Mouse (Mus musculus) midbrain, postnatal 0 days (tissue): ENCODE measurements around the gene Ech1. TPM values are rescaled to one million over a fixed set of nuclear protein-coding genes. Genes with fewer than 3 reads are reported as not detected.

Experiments used
- ATAC-seq: fragments of 200-750 bp; cut with Nextera tagmentation; 2 replicates; pipeline ENCODE4 v1.8.0; 2017; ENCODE audit warnings: moderate number of reproducible peaks, mild to moderate bottlenecking, moderate TSS enrichment, moderate library complexity; ENCODE audit not compliant: low FRiP score
- DNase-seq: peaks from one replicate; pipeline ENCODE4 v3.0.0-alpha.2; 2015; ENCODE audit warnings: low spot score
- H3K27ac ChIP-seq: fragments of 300-500 bp; sonication (generic); 2 replicates; pipeline ENCODE4 v1.5.1; 2014; ENCODE audit warnings: low read depth, mild to moderate bottlenecking, low read length, mixed read lengths
- H3K27me3 ChIP-seq: fragments of 300-500 bp; sonication (generic); 2 replicates; pipeline ENCODE4 v1.6.1; 2014; ENCODE audit warnings: low read length, control low read depth, mixed read lengths; ENCODE audit not compliant: insufficient read depth
- H3K36me3 ChIP-seq: fragments of 300-500 bp; sonication (generic); 2 replicates; pipeline ENCODE4 v1.6.1; 2014; ENCODE audit warnings: low read length, control low read depth, mixed read lengths; ENCODE audit not compliant: insufficient read depth
- H3K4me1 ChIP-seq: fragments of 300-500 bp; sonication (generic); 2 replicates; pipeline ENCODE4 v1.6.1; 2014; ENCODE audit warnings: mild to moderate bottlenecking, control low read depth, antibody characterized with exemption, low read length, mixed read lengths; ENCODE audit not compliant: insufficient read depth
- H3K4me2 ChIP-seq: fragments of 300-500 bp; sonication (generic); 2 replicates; pipeline ENCODE4 v1.6.1; 2014; ENCODE audit warnings: low read depth, mild to moderate bottlenecking, low read length, mixed read lengths; ENCODE audit not compliant: poor library complexity, severe bottlenecking
- H3K4me3 ChIP-seq: fragments of 300-500 bp; sonication (generic); 2 replicates; pipeline ENCODE4 v1.5.1; 2014; ENCODE audit warnings: low read depth, mild to moderate bottlenecking, low read length, moderate library complexity
- H3K9ac ChIP-seq: fragments of 300-500 bp; sonication (generic); replicated peaks from 2 replicates; pipeline ENCODE4 v1.6.1; 2014; ENCODE audit warnings: mild to moderate bottlenecking, low read length, moderate library complexity, mixed read lengths; ENCODE audit not compliant: poor library complexity, severe bottlenecking
- H3K9me3 ChIP-seq: fragments of 300-500 bp; sonication (generic); 2 replicates; pipeline ENCODE4 v1.6.1; 2016; ENCODE audit warnings: low read length, control low read depth
- CTCF ChIP-seq: IDR thresholded peaks from 2 replicates; pipeline ENCODE4 v1.5.1; 2016; ENCODE audit warnings: antibody characterized with exemption, mild to moderate bottlenecking
- WGBS: fragments of 180-500 bp; shearing (Covaris S2); extraction: QIAGEN DNeasy Blood & Tissue Kit; methylation state at CpG from one replicate; pipeline ENCODE4 v1.1.7; 2014; 5-methylcytosine and 5-hydroxymethylcytosine counted together
- polyA plus RNA-seq: library from polyadenylated mRNA; unstranded; fragments of >200 nt; fragmentation: Nextera tagmentation; extraction: Ambion mirVana; gene quantifications from 2 replicates; pipeline ENCODE4 v1.2.1, GENCODE M21; 2015
- total RNA-seq: library from RNA; depleted of rRNA; stranded (reverse); fragments of >200 nt; gene quantifications from 2 replicates; pipeline ENCODE4 v1.2.3, GENCODE M21; 2014

The Ech1 gene
- total and polyA plus RNA-seq, 2 experiments from 2014 or later, result 103 to 104 TPM

DNA sequence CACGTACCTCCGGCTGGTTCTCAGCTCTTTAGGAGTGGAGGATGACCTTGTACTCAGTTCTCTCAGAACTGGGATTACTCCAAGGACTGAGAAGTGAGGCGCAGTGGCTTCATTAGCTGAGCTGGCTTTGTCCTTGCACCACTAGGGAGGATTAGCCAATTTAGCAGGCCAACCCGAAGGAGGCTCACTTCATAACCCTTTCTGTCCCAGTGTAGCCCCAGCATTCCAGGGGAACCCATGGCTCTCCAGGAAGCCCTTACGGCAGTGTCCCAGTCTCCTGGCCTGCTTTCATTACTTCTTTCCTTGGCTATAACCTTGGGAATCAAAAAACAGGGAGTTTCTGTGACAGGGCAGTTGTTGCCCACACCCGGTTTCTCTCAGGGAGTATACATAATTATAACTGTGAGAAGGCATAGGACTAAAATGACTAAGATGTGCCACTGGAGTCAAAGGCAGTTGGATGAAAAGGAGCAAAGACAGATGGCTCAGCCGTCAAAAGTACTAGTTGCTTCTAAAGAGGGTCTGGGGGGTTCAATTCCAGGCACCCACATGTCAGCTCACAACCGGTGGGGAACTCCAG lies 17.3 kb upstream of the Ech1 start:
- H3K27me3 ChIP-seq, result no peaks in the 10 kb centered on the region
- H3K9ac ChIP-seq, result peak overlapping the region; percentile 80; the same call in 1 of the 2 replicates
- no peak for TF ChIP-seq CTCF
- H3K36me3 ChIP-seq, result peaks cover 3% of the 10 kb centered on the region; the same call in 1 of the 2 replicates
- DNase-seq, result no peak
- H3K9me3 ChIP-seq, result no peaks in the 10 kb centered on the region
- WGBS, result 23% methylated on average over 8 of the region's 8 CpGs
- H3K4me2 ChIP-seq, result peak overlapping the region; percentile 91
- H3K4me1 ChIP-seq, result peaks cover 12% of the 10 kb centered on the region; the same call in 1 of the 2 replicates
- no peak for ATAC-seq
- peak overlapping the region; percentile 78 for H3K4me3 ChIP-seq
- peak overlapping the region; percentile 99 for H3K27ac ChIP-seq

DNA sequence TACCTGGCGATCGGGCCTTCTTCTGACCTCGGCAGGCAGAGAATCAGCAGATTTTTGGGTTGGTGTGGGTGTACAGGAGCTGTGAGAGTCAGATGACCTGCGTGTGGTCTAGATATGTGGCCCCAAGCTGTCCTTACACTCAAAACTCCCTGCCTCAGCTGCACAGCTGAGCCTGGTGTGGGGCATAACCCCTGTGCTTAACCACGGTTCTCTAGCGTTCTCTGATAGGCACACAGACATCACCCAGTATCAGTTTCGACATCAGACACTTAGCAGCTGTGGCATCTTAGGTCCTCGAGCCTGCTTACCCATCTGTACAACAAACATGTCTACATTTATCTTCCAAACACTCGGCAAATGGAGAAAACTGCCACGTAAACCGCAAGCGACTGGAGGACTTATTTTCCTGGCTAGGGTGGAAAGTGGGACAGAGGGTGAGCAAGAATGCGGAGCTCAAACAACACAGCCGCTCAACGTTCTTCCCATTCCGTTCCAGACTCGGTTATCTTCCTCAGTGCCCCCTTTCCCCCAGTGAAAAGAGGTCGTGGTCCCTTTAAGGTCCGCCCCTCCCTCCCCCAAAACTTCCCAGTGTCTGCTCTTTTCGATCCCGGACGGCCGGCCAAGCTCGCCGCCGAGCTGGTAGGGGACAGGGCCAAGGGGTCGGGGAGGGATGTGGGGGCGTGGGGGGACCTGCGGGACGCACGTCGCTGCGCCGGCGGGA lies 16.6 kb upstream of the Ech1 start, which contains the start of gene Hnrnpl:
TSS of gene Hnrnpl (plus strand) at position 321 of the 721 bp plus-strand sequence.
- Histone ChIP-seq H3K4me3 (peak within 1 kb of the TSS; percentile 78), H3K4me2 (peak within 1 kb of the TSS; percentile 91), H3K9ac (peak within 1 kb of the TSS; percentile 80), H3K36me3 (peaks cover 4% of the 10 kb centered on the region), H3K4me1 (peaks cover 15% of the 10 kb centered on the region; the same call in 1 of the 2 replicates), H3K27me3 (no peaks in the 10 kb centered on the region), H3K9me3 (no peaks in the 10 kb centered on the region), H3K27ac (peak within 1 kb of the TSS; percentile 99)
- ATAC-seq (peak; percentile 1; the same call in 1 of the 2 replicates), DNase-seq (peak; percentile 67)
- no peak for TF ChIP-seq CTCF
- WGBS, result 4% methylated on average over 32 of the region's 35 CpGs

DNA sequence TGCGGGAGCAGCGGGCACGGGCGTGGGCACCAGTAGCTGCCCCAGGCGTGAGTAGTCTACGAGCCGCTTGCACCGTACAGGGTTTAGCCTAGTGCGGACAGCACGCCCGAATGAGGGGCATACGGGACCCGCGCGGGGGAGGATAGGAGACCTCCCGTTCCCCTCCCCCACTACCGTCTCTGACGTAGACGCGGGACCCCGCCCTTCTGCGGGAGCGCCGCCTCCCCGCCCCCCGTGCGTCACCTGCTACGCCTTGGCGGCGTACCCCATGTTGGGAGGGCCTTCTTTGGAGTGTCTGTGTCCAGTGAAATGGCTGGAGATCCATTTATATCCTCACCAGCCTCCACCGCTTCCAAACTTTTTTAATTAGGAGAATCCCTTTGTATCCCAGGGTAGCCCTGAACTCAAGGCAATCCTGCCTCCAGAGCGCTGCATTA lies 16.0 kb upstream of the Ech1 start:
- Histone ChIP-seq H3K4me3 (peak overlapping the region; percentile 78), H3K9me3 (no peaks in the 10 kb centered on the region), H3K36me3 (peaks cover 9% of the 10 kb centered on the region), H3K4me2 (peak overlapping the region; percentile 91), H3K9ac (peak overlapping the region; percentile 80), H3K27me3 (no peaks in the 10 kb centered on the region), H3K27ac (peak overlapping the region; percentile 99), H3K4me1 (peaks cover 15% of the 10 kb centered on the region; the same call in 1 of the 2 replicates)
- WGBS, result 1% methylated on average over 26 of the region's 32 CpGs
- no peak for TF ChIP-seq CTCF
- ATAC-seq (peak; percentile 47), DNase-seq (peak; percentile 94)

DNA sequence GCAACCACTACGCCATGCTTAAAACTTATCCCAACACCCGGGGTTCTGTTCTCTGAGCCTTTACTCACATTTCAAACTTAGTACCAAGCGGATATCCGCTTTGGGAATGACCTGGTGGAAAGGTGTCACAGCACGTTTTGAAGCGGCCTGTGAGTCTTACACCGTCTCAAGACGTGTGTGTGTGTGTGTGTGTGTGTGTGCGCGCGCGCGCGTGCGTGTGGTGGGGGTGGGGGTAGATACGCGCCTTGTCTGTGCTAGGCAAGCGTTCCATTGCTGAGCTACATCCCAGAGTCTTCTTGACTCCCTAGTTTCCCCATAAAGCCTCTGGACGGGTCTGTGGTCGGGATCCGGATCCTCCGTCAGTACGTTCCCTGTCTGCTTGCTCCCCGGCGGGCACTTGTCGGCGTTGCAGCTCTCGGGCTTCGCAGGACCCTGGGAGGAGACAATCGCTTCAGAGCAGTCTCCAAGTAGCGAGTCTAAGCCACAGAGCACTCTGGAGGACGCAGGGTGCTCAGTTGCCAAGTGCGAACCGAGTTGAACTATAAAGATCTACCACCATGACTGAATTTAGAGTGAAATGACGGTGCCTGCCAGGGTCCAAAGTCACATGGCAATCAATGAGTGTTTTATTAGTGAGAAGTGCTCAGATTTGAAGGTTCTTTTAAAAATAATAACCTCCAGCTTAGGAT lies 15.5 kb upstream of the Ech1 start:
- peaks cover 15% of the 10 kb centered on the region for H3K36me3 ChIP-seq
- no peaks in the 10 kb centered on the region for H3K9me3 ChIP-seq
- H3K4me3 ChIP-seq, result peak overlapping the region; percentile 78
- H3K27ac ChIP-seq, result peak overlapping the region; percentile 99
- no peaks in the 10 kb centered on the region for H3K27me3 ChIP-seq
- peaks cover 15% of the 10 kb centered on the region; the same call in 1 of the 2 replicates for H3K4me1 ChIP-seq
- ATAC-seq (no peak), DNase-seq (peak; percentile 61)
- under 1% methylated on average over 35 of the region's 35 CpGs for WGBS
- peak overlapping the region; percentile 80 for H3K9ac ChIP-seq
- no peak; the same call in 1 of the 2 replicates for TF ChIP-seq CTCF
- peak overlapping the region; percentile 91 for H3K4me2 ChIP-seq

DNA sequence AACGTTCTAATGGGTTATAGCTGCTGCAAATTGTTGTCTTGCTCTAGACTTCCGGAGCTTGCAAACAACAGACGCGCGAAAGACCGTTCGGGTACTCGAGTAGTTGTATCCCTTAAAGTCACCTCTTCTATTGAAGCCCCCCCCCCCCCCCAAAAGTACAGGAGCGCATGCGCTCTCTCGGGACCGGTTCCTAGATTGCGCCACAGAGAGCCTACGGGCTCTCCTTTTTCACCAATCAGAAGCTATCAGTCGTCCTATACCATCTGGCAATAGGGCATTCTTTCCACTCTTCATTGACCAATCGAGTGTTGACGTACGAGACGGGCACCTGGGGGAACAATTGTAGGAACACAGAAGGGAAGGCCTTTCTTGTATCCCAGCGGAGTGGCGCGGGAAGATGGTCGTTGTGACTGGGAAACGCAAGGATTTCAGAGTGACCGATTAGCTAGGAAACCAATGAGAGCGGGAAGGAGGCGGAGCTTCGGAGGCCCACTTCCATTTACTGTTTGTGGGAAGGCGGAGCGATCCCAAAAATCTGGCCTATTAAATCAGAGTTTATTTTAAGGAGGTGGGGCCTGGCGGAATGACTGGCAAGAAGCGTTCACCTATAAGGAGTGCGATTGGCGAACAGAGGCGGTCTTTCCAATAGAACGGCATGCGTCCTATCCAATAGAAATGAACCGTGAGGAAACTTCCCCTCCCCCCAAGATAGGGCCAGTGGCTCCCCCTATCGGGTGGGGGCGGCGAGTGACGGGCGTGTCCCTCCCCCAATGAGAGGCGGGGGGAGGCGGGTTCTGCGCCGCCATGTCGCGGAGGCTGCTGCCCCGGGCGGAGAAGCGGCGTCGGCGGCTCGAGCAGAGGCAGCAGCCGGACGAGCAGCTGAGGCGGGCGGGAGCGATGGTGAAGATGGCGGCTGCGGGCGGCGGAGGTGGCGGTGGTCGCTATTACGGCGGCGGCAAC lies 14.6 kb upstream of the Ech1 start:
- H3K4me1 ChIP-seq, result peaks cover 15% of the 10 kb centered on the region; the same call in 1 of the 2 replicates
- peak overlapping the region; percentile 95 for H3K9ac ChIP-seq
- ATAC-seq (peak; percentile 93), DNase-seq (peak; percentile 100)
- peak overlapping the region; percentile 78 for H3K4me3 ChIP-seq
- TF ChIP-seq CTCF, result peak; percentile 76
- H3K4me2 ChIP-seq, result peak overlapping the region; percentile 91
- H3K27me3 ChIP-seq, result no peaks in the 10 kb centered on the region
- peaks cover 21% of the 10 kb centered on the region for H3K36me3 ChIP-seq
- WGBS, result under 1% methylated on average over 68 of the region's 70 CpGs
- H3K27ac ChIP-seq, result peak overlapping the region; percentile 99
- H3K9me3 ChIP-seq, result no peaks in the 10 kb centered on the region
